ENCODE assay signal across 17 mouse cellular contexts in genomic region chr19:37020531-37020930, GRCm38 (mm10).
DNase-seq lines count a peak whose midpoint lies in the region; ATAC-seq lines count a peak whose summit lies in the region.
"Had no signal": no experiment of that assay in that cellular context is flagged by ENCODE, and none has a peak within 500 bp of the region (broad histone marks: within the 10 kb centered on the region; RNA-seq: fewer than 3 reads in every experiment).

No protein-coding gene starts in this region.

- no peaks in the 10 kb centered on the region for H3K27me3 ChIP-seq in hindbrain, embryonic 12.5 days
- H3K27me3 ChIP-seq: CH12.LX; liver, embryonic 15.5 days had no signal

- no peaks in the 10 kb centered on the region for H3K36me3 ChIP-seq in hindbrain, embryonic 12.5 days
- H3K36me3 ChIP-seq: embryonic facial prominence, embryonic 10.5 days had no signal

- peak; percentile 42; the same call in 1 of the 2 replicates for ATAC-seq in frontal cortex, adult (ENCODE audit: low TSS enrichment)
- ATAC-seq in hindbrain, embryonic 12.5 days (ENCODE audit: low FRiP score) = no peak
- ATAC-seq: forebrain, embryonic 16.5 days had no signal

- intact Hi-C loops in heart, postnatal 10 days (cut with DNase I) = no loop called here
- intact Hi-C loops in heart, postnatal 25 days (cut with DNase I) = no loop called here

- peaks cover 11% of the 10 kb centered on the region; the same call in 1 of the 2 replicates for H3K9me3 ChIP-seq in hindbrain, embryonic 12.5 days (replicated peaks)
- H3K9me3 ChIP-seq: liver, embryonic 15.5 days had no signal

- H3K9ac ChIP-seq in hindbrain, embryonic 12.5 days = no peak overlapping the region
- H3K9ac ChIP-seq: liver, embryonic 15.5 days had no signal

- H3K4me1 ChIP-seq in hindbrain, embryonic 12.5 days = peaks cover 9% of the 10 kb centered on the region

- no peak overlapping the region for H3K4me3 ChIP-seq in hindbrain, embryonic 12.5 days
- H3K4me3 ChIP-seq: embryonic facial prominence, embryonic 10.5 days; liver, embryonic 15.5 days had no signal

- WGBS in hindbrain, embryonic 12.5 days = 50% methylated on average over 5 of the region's 5 CpGs

- peak overlapping the region; percentile 30; the same call in 1 of the 2 replicates for H3K27ac ChIP-seq in hindbrain, embryonic 12.5 days
- H3K27ac ChIP-seq: embryonic facial prominence, embryonic 10.5 days; liver, embryonic 15.5 days had no signal

- H3K4me2 ChIP-seq in hindbrain, embryonic 12.5 days (replicated peaks) = no peak overlapping the region
- H3K4me2 ChIP-seq: liver, embryonic 15.5 days had no signal

- no peak for DNase-seq in frontal cortex, postnatal 14 days (ENCODE audit: low spot score in 2 of 2)
- DNase-seq in heart, postnatal 10 days = peak; percentile 12 to 18
- no peak for DNase-seq in heart, postnatal 25 days (ENCODE audit: low spot score)
- peak; percentile 37 for DNase-seq in retina, postnatal 1 day
- no peak for DNase-seq in thymus, postnatal 10 days (ENCODE audit: low spot score in 2 of 2)
- DNase-seq: adrenal gland, adult 2 months; cerebellum, postnatal 25 days; kidney, adult 9 months; kidney, postnatal 4 days; lung, postnatal 10 days; thymus, postnatal 14 days had no signal

Comparison
In these comparisons a context has a peak if more than half of its experiments do, and no peak if none do; other contexts are left out.
1. DNase-seq: peak in heart, postnatal 10 days (2 of 2) and retina, postnatal 1 day (single experiment); none in frontal cortex, postnatal 14 days (0 of 2), heart, postnatal 25 days (single experiment) and thymus, postnatal 10 days (0 of 2).